Mouse (Mus musculus) adrenal gland, adult 10 weeks (tissue): ENCODE measurements around the gene Klf6. TPM values are rescaled to one million over a fixed set of nuclear protein-coding genes. Genes with fewer than 3 reads are reported as not detected.

Experiments
- polyA plus RNA-seq: library from polyadenylated mRNA; stranded (reverse); fragments of 350-450 nt; fragmentation: Illumina TruSeq; extraction: RNeasy Lipid Tissue Mini Kit (QIAGEN cat#74804); gene quantifications from one replicate; pipeline ENCODE4 v1.2.3, GENCODE M21; 2014; ENCODE audit warnings: low read depth, low replicate concordance

Klf6 gene
- polyA plus RNA-seq = 92.6 TPM

GRCm38 (mm10) chr13:5861157-5862002 lies at the start of gene Klf6:
Gene Klf6, plus strand, starts transcription at chr13:5861482.

